Mouse (Mus musculus) left cerebral cortex, adult 11 months (tissue): ENCODE measurements around the gene Man2b1.
"Not testable (repeated sequence)": the region's sequence is repeated elsewhere in the genome, so short reads cannot be mapped to it uniquely, and the experiment has no call there.

Source experiments
- DNase-seq: peaks from one replicate; pipeline ENCODE4 v3.0.0; 2022; ENCODE audit warnings: low spot score

Man2b1 gene

DNA sequence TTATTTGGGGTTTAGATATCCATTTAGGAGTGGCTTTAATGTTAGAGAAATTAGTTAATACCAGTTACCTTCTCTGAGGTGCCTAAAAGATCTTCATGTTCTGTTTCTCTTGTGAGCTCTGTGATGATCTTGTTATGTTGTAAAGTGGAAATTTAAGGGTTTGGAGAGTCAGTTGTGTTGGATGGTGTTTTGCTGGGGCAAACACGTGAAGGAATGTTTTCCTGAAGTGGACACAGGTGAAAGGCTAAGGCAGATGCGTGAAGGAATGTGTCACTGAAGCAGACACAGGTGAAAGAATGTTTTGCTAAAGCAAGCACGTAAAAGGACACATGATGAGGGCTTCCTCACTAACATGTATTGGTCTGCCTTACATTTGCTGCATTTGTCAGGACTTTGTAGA, 39.9 kb downstream of the Man2b1 start, which contains the start of gene Zfp791:
TSS of gene Zfp791 (minus strand) at position 101 of the 400 bp plus-strand sequence.
- no peak for DNase-seq

DNA sequence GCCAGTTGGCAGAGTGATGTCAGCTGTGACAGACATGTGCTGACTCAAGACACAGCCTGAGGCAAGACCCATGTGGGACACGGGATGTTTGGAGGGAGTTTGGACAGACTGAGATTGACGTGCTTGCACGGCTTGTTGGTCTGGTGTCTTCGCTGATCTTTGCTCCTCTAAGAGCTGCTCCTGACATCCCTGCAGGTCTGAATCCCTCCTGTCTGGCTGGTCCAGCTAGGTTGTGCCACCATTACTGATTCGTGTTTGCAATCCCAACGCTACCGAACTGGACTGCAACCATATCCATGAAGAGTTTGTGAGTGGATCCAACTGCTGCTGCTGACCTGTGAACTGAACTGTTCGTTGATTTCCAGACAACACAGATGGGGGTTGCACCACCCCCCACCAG, 40.6 kb downstream of the Man2b1 start:
- no peak for DNase-seq

DNA sequence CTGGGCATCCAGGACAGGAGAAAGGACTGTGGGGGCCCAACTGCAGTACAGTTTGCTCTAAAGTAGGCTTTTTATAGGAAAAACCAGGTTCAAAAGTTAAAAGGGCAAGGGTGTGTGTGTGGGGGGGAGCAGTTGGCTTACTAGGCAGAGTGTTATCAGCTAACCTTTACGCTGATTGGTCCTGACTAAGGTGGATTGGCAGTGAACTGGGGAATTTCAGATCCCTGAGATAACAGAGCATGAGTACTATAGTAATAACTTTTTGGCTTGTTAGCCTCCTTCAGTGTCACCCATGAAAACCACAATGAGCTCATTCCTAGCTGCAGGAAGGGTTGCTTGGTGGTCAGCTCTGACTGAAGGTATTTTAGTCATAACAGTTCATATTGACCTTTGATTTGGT, 49.3 kb downstream of the Man2b1 start:
- DNase-seq: no peak

DNA sequence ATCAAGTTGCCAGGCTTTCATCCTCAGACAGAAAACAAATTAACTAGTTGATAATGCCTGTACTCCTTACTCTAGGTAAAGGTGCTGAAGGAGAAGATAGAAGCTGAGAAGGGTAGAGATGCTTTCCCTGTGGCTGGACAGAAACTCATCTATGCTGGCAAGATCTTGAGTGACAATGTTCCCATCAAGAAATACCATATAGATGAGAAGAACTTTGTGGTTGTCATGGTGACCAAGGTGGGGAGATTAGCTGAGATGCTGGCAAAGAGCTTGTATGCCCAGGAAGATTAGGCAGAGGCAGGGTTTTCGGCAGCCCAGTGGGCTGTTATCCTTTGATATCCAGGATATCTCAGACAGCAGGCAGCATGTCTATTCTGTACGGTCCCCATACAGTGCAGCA, 52.6 kb downstream of the Man2b1 start:
- not testable (repeated sequence) for DNase-seq

DNA sequence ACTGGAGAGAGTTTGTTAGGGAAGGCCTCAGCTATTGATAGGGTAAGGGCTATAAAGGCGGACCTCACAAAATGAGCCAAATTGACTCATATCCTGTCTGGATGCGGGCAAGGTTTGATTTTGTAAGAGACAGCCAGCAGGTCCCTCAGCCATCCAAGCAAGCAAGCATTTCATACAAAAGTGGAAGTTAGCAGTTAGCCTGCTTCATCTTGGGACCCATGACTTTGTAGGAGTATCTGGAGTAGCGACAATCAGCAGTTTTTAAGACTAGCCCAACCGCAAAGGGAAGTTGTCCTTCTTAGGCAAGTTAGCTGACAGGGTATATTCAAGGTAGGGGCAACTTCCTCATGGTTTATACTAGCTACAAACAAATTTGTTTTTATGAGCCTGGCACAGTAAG, 59.4 kb downstream of the Man2b1 start:
- no peak for DNase-seq
